Mouse (Mus musculus) erythroblast, embryonic 14.5 days (primary cell): ENCODE measurements around the gene Rbm3. TPM values are rescaled to one million over a fixed set of nuclear protein-coding genes. Genes with fewer than 3 reads are reported as not detected.
"Not testable (repeated sequence)": the region's sequence is repeated elsewhere in the genome, so short reads cannot be mapped to it uniquely, and the experiment has no call there.

Experiments
- H3K27me3 ChIP-seq: 2 replicates; pipeline ENCODE4 v1.6.1; 2012; ENCODE audit warnings: inconsistent platforms; ENCODE audit not compliant: control insufficient read depth
- H3K36me3 ChIP-seq: 2 replicates; pipeline ENCODE4 v1.6.1; 2012; ENCODE audit warnings: mild to moderate bottlenecking, inconsistent platforms; ENCODE audit not compliant: control insufficient read depth
- H3K4me1 ChIP-seq: 2 replicates; pipeline ENCODE4 v1.6.1; 2012; ENCODE audit warnings: inconsistent platforms; ENCODE audit not compliant: control insufficient read depth
- H3K4me3 ChIP-seq: replicated peaks from 2 replicates; pipeline ENCODE3; 2012; ENCODE audit warnings: moderate library complexity, mild to moderate bottlenecking, inconsistent platforms
- H3K9me3 ChIP-seq: 2 replicates; pipeline ENCODE4 v1.6.1; 2012; ENCODE audit warnings: low read length, inconsistent platforms, mixed read lengths; ENCODE audit not compliant: control insufficient read depth
- GATA1 ChIP-seq: IDR thresholded peaks from 2 replicates; pipeline ENCODE4 v1.6.1; 2012; ENCODE audit warnings: low read length, inconsistent platforms, mixed read lengths
- TAL1 ChIP-seq: IDR thresholded peaks from 3 replicates; pipeline ENCODE4 v1.6.1; 2012; ENCODE audit warnings: low read length, inconsistent platforms, mixed read lengths
- polyA plus RNA-seq: library from polyadenylated mRNA; stranded (reverse); fragments of >175 nt; gene quantifications from 2 replicates; pipeline ENCODE4 v1.2.3, GENCODE M21; 2012

Rbm3 gene
- polyA plus RNA-seq, 1 experiment: 9.4 TPM

DNA sequence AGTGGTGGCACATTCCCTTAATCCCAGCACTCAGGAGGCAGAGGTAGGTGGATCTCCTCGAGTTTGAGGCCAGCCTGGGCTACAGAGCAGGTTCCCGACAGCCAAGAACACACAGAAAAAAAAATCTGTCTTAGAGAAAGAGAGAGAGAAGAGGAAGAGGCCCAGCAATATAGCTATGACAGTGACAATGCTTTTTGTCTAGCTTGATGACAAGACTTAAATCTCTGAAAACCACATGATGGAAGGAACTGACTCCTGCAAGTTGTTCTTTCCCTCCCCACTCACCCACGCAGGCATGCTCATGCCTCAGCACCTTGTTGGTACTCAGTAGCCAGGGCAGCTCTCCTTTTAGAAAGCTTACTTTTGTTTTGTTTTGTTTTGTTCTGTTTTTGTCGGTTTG lies 46.2 kb downstream of the Rbm3 start:
- H3K4me3 ChIP-seq: no peak overlapping the region
- H3K36me3 ChIP-seq: no peaks in the 10 kb centered on the region
- H3K4me1 ChIP-seq: peaks cover 46% of the 10 kb centered on the region
- no peak for TF ChIP-seq GATA1
- TF ChIP-seq TAL1: no peak
- no peaks in the 10 kb centered on the region for H3K27me3 ChIP-seq
- H3K9me3 ChIP-seq: no peaks in the 10 kb centered on the region

DNA sequence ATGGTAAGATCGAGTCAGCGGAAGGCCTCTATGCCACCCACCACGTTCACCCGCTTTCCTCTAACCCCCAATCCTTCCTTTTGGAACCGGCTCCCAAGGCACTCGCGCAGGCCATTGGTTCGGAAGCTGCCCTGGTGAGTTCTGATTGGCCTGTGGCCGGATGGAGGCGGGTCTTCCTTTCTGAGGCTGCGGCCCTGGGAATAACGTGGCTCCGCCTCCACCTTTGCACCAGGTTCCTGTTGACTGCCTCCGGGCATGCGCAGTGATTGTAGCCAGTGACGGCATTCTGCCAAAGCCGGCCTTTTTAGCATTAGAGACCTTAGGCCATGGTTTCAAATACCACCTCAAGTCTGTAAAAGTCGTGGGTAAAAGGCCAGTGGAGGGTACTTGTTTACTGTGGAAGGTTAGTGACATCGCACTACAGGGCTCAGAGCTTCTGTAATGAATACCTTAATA lies 48.9 kb downstream of the Rbm3 start:
- no peaks in the 10 kb centered on the region for H3K9me3 ChIP-seq
- no peaks in the 10 kb centered on the region for H3K27me3 ChIP-seq
- no peaks in the 10 kb centered on the region for H3K36me3 ChIP-seq
- TF ChIP-seq TAL1 (no peak), GATA1 (no peak)
- peak overlapping the region; percentile 62 for H3K4me3 ChIP-seq
- H3K4me1 ChIP-seq: peaks cover 33% of the 10 kb centered on the region

DNA sequence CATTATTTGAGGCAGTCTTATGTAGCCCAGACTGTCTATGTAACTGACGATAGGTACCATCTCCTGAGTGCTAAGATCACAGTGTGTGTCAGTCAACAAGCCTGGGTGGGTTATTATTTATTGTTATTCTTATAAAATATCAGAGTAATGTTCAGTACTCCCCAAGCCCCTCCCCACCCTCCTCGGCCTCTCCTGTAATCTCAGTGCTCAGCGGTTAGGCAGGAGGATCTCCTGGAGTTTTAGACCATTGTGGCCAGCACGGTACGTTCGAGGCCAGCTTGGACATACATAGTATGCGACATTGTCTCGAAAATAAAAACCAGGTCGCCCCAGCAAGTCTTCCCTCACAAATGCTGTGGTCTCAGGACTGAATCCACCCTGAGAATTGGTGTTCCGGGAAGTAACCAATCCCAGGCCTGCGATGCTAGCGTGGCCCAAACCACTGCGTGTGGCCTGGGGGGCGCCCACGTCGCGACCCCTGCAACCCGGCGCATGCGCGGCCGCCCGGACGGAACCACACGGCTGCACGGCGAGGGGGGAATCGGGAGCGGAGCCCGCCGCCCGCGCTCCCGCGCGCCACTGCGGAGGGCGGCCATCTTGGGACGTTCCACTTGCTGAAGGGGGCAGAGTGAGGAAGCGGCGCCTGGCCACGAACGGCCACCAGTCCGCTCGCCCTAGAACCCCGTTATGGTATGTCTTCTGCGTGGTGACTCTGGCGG lies 49.5 kb downstream of the Rbm3 start:
- not testable (repeated sequence) for H3K27me3 ChIP-seq, H3K9me3 ChIP-seq, H3K36me3 ChIP-seq
- Histone ChIP-seq H3K4me3 (peak overlapping the region; percentile 62), H3K4me1 (peaks cover 27% of the 10 kb centered on the region)

DNA sequence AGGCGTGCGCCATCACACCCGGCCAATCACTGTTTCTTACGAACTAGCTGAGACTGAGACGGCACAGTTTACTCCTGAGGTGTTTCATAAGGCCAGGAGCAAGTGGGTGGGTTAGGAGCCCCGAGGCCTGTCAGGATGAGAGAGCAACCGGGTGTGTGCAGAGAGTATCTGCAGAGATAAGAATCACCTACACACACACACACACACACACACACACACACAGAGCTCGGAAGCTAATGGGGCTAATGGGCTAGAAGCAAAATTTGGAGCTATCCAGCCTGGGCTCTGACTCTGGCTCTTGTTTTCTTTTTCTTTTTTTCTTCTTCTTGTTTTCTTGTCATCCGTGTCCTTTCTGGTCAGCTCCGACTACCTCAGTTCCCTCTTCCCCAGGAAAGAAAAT lies 50.1 kb downstream of the Rbm3 start:
- H3K27me3 ChIP-seq: no peaks in the 10 kb centered on the region
- peak overlapping the region; percentile 62 for H3K4me3 ChIP-seq
- no peak for TF ChIP-seq TAL1
- TF ChIP-seq GATA1: no peak
- no peaks in the 10 kb centered on the region for H3K9me3 ChIP-seq
- H3K36me3 ChIP-seq: no peaks in the 10 kb centered on the region
- peaks cover 22% of the 10 kb centered on the region for H3K4me1 ChIP-seq

DNA sequence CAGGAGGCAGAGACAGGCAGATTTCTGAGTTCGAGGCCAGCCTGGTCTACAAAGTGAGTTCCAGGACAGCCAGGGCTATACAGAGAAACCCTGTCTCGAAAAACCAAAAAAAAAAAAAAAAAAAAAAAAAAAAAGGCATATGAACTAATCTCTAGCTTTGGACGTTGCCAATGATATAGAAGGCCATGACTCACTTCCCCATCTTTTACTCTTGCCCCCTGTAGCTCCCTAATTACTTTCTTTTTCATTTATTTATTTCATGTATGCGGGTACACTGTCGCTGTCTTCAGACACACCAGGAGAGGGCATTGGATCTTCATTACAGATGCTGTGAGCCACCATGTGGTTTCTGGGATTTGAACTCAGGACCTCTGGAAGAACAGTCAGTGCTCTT lies 54.7 kb downstream of the Rbm3 start:
- H3K4me3 ChIP-seq, H3K27me3 ChIP-seq, H3K36me3 ChIP-seq, H3K9me3 ChIP-seq: not testable (repeated sequence)
- H3K4me1 ChIP-seq: peaks cover 17% of the 10 kb centered on the region

DNA sequence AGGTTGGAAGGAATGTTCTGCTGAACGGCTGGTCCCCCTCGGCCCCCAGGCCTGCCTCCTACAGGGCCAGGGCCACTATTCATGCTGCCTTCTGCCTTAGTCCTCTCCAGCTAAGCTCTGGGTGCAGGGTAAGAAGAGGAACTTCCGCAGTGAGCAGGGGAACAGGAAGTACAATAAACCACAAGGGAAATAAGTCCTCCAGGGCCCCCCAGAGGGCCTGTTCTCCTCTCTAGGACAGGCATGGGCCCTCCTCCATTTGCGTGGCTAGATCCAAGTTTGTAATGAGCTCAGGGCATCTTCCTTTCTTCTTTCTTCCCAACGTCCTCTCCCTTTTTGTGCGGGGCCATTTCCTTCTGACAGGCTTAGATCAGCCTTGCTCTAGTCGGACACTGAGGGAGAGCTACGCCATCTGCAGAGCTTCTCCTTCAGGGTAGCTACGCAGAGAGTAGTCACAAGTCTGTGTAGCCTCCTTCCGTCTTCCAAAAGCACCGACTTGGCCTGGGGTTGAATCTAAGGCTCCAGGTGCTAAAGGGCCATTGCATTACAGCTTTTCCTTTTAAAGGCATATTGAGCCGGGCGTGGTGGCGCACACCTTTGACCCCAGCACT lies 55.2 kb downstream of the Rbm3 start, which contains the start of gene Was:
TSS of gene Was (minus strand) at position 153 of the 608 bp plus-strand sequence.
- H3K4me3 ChIP-seq: peak within 1 kb of the TSS; percentile 43
- H3K36me3 ChIP-seq: no peaks in the 10 kb centered on the region; the same call in 1 of the 2 replicates
- TF ChIP-seq TAL1 (no peak), GATA1 (no peak)
- H3K9me3 ChIP-seq: peaks cover 2% of the 10 kb centered on the region; the same call in 1 of the 2 replicates
- H3K4me1 ChIP-seq: peaks cover 14% of the 10 kb centered on the region
- H3K27me3 ChIP-seq: no peaks in the 10 kb centered on the region

DNA sequence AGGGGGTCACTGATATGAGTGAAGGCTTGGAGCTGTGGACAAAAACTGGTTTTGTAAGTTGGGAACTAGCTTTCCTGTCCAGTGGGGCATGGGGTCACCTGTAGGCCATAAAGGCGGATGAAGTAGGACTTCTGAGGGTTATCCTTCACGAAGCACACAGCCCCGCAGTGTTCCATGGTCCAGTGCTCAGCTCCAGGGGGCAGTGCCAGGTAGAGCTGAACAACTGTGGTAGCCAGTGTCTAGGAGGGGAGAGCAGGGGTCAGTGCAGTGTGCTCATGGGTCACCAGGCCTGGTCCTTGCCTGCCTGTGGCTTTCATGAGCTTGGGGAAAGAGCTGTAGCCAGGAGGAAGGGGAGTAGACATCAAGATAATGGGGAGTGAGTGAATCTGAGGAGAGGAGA lies 55.9 kb downstream of the Rbm3 start:
- no peaks in the 10 kb centered on the region; the same call in 1 of the 2 replicates for H3K36me3 ChIP-seq
- peaks cover 2% of the 10 kb centered on the region; the same call in 1 of the 2 replicates for H3K9me3 ChIP-seq
- H3K4me1 ChIP-seq: peaks cover 12% of the 10 kb centered on the region
- H3K27me3 ChIP-seq: no peaks in the 10 kb centered on the region
- peak overlapping the region; percentile 43 for H3K4me3 ChIP-seq
- no peak for TF ChIP-seq GATA1
- TF ChIP-seq TAL1: no peak

Other genes with a start within 250 kb of the Rbm3 start
- 14.0 and 16.6 TPM in 2 replicates for gene Pqbp1, start 246.6 kb downstream of the Rbm3 start, polyA plus RNA-seq
- 22.8 and 32.9 TPM in 2 replicates for gene Timm17b, start 246.5 kb downstream of the Rbm3 start, polyA plus RNA-seq
- gene Gm10491, start 238.0 kb downstream of the Rbm3 start, polyA plus RNA-seq: not detected in 2 replicates
- not detected in 2 replicates for gene Gm10490, start 236.3 kb downstream of the Rbm3 start, polyA plus RNA-seq
- 0.02 TPM in 1 of 2 replicates, not detected in the other for gene Pcsk1n, start 226.1 kb downstream of the Rbm3 start, polyA plus RNA-seq
- gene Eras, start 217.3 kb downstream of the Rbm3 start, polyA plus RNA-seq: 0.06 TPM in 1 of 2 replicates, not detected in the other
- gene Hdac6, start 198.0 kb downstream of the Rbm3 start, polyA plus RNA-seq: 0.57 and 0.97 TPM in 2 replicates
- gene Gata1, start 167.8 kb downstream of the Rbm3 start, polyA plus RNA-seq: 36.7 and 43.1 TPM in 2 replicates
- gene Glod5, start 127.4 kb downstream of the Rbm3 start, polyA plus RNA-seq: not detected in 2 replicates
- 1.1 and 1.5 TPM in 2 replicates for gene Suv39h1, start 71.1 kb downstream of the Rbm3 start, polyA plus RNA-seq
- 2.2 and 2.8 TPM in 2 replicates for gene Was, start 55.4 kb downstream of the Rbm3 start, polyA plus RNA-seq
- gene Wdr13, start 13.0 kb downstream of the Rbm3 start, polyA plus RNA-seq: 0.95 and 1.1 TPM in 2 replicates
- gene Tbc1d25, start 30.3 kb upstream of the Rbm3 start, polyA plus RNA-seq: 0.32 and 0.50 TPM in 2 replicates
- 0.47 and 0.57 TPM in 2 replicates for gene Ebp, start 47.6 kb upstream of the Rbm3 start, polyA plus RNA-seq
- gene Porcn, start 60.6 kb upstream of the Rbm3 start, polyA plus RNA-seq: 0.05 and 0.06 TPM in 2 replicates
- 4.6 and 6.7 TPM in 2 replicates for gene Ftsj1, start 106.5 kb upstream of the Rbm3 start, polyA plus RNA-seq
- 21.1 and 28.4 TPM in 2 replicates for gene Slc38a5, start 125.3 kb upstream of the Rbm3 start, polyA plus RNA-seq
- not detected in 2 replicates for gene Ssxb10, start 181.5 kb upstream of the Rbm3 start, polyA plus RNA-seq
- gene Ssxb9, start 221.1 kb upstream of the Rbm3 start, polyA plus RNA-seq: not detected in 2 replicates